Mouse (Mus musculus) liver, embryonic 16.5 days (tissue): ENCODE measurements around the gene Sipa1. TPM values are rescaled to one million over a fixed set of nuclear protein-coding genes. Genes with fewer than 3 reads are reported as not detected.

ENCODE experiments used
- ATAC-seq: fragments of 200-750 bp; cut with Nextera tagmentation; 2 replicates; pipeline ENCODE4 v1.8.0; 2017; ENCODE audit warnings: low read depth, mild to moderate bottlenecking, moderate number of reproducible peaks, moderate library complexity
- H3K27ac ChIP-seq: fragments of 300-500 bp; sonication (generic); 2 replicates; pipeline ENCODE4 v1.5.1; 2014; ENCODE audit warnings: mild to moderate bottlenecking, low read length
- H3K27me3 ChIP-seq: fragments of 300-500 bp; sonication (generic); 2 replicates; pipeline ENCODE4 v1.6.1; 2014; ENCODE audit warnings: low read depth, low read length, mixed read lengths; ENCODE audit not compliant: control insufficient read depth, insufficient read depth
- H3K36me3 ChIP-seq: fragments of 300-500 bp; sonication (generic); 2 replicates; pipeline ENCODE4 v1.6.1; 2014; ENCODE audit warnings: mild to moderate bottlenecking; ENCODE audit not compliant: control insufficient read depth, insufficient read depth
- H3K4me1 ChIP-seq: fragments of 300-500 bp; sonication (generic); 2 replicates; pipeline ENCODE4 v1.6.1; 2014; ENCODE audit warnings: low read depth, low read length, mixed read lengths; ENCODE audit not compliant: control insufficient read depth
- H3K4me2 ChIP-seq: fragments of 300-500 bp; sonication (generic); 2 replicates; pipeline ENCODE4 v1.6.1; 2014; ENCODE audit warnings: low read depth, low read length, mixed read lengths
- H3K4me3 ChIP-seq: fragments of 300-500 bp; sonication (generic); 2 replicates; pipeline ENCODE4 v1.5.1; 2014; ENCODE audit warnings: low read depth, mild to moderate bottlenecking, low read length
- H3K9ac ChIP-seq: fragments of 300-500 bp; sonication (generic); 2 replicates; pipeline ENCODE4 v1.6.1; 2014; ENCODE audit warnings: low read depth, low read length
- H3K9me3 ChIP-seq: fragments of 300-500 bp; sonication (generic); replicated peaks from 2 replicates; pipeline ENCODE4 v1.6.1; 2016; ENCODE audit warnings: low read length; ENCODE audit not compliant: control insufficient read depth
- WGBS: fragments of 180-500 bp; shearing (Covaris S2); extraction: QIAGEN DNeasy Blood & Tissue Kit; methylation state at CpG from one replicate; pipeline ENCODE4 v1.1.7; 2014; ENCODE audit not compliant: insufficient replicate concordance; 5-methylcytosine and 5-hydroxymethylcytosine counted together
- polyA plus RNA-seq: library from polyadenylated mRNA; unstranded; fragments of >200 nt; fragmentation: Nextera tagmentation; extraction: Ambion mirVana; gene quantifications from 2 replicates; pipeline ENCODE4 v1.2.1, GENCODE M21; 2015

Gene Sipa1
- polyA plus RNA-seq, 1 experiment from 2014 or later, result 22.3 TPM

DNA sequence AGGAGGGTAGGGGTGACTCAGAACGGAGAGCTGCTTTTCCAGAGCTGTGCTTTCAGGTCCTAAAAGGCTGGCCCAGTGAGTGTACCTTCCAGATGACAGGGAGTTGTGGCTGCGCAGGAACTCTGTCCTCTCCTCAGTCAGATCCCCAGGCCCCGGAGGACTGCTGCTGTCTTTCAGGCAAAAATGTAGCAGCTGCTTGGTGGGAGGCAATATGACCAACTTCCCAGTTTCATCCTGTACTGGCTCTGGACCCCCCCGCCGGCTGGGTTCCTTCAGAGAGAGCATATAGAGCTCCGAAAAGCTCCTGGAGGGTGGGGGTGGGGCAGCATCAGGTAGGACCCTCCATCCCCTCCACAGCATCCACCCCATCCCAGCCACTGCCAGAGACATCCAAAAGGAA is 10.9 kb downstream of the Sipa1 start:
- Histone ChIP-seq H3K4me3 (no peak overlapping the region), H3K4me2 (no peak overlapping the region), H3K9me3 (no peaks in the 10 kb centered on the region), H3K27me3 (no peaks in the 10 kb centered on the region), H3K27ac (no peak overlapping the region), H3K9ac (no peak overlapping the region), H3K4me1 (peaks cover 27% of the 10 kb centered on the region), H3K36me3 (peaks cover 55% of the 10 kb centered on the region)
- 78% methylated on average over 6 of the region's 6 CpGs for WGBS
- no peak for ATAC-seq

DNA sequence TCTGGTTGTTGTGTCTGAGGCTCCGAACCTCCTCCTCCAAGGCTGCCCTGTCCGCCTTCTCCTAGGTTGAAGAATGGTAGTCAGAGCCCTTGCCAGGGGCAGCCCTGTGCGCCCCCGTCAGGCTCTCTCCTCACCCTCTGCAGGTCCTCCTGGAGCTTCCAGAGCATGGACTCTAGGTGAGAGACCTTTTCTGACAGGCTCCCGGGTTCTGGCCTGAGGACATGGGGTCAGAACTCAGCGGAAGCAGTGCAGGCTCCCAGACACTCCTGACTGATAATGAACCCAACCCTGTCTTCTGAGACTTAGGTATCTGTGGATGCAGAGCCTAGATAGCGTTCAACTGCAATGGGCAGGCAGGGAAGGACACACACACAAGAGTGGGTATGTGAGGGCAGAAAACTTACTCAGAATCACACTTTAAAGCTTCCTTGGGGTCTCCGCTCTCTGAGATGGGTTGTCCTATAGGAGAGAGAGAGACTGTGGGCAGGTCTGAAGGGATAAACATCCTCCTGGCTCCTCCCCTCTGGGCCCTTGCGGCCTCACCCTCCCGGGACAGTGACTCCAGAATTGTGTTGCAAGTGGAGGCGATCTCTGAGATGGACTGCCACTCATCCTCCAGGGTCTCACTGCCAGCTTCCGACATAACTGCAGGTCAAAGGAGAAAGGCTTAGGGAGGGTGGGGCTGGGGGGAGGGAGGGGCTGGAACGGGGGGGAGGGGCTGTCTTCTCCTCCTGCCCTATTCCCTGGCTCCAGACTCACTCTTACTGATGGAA is 11.8 kb downstream of the Sipa1 start:
- Histone ChIP-seq H3K4me3 (no peak overlapping the region), H3K27ac (no peak overlapping the region), H3K4me2 (no peak overlapping the region), H3K9ac (no peak overlapping the region), H3K9me3 (no peaks in the 10 kb centered on the region), H3K36me3 (peaks cover 57% of the 10 kb centered on the region), H3K27me3 (no peaks in the 10 kb centered on the region), H3K4me1 (peaks cover 27% of the 10 kb centered on the region)
- ATAC-seq, result peak; percentile 22
- 59% methylated on average over 13 of the region's 13 CpGs for WGBS

DNA sequence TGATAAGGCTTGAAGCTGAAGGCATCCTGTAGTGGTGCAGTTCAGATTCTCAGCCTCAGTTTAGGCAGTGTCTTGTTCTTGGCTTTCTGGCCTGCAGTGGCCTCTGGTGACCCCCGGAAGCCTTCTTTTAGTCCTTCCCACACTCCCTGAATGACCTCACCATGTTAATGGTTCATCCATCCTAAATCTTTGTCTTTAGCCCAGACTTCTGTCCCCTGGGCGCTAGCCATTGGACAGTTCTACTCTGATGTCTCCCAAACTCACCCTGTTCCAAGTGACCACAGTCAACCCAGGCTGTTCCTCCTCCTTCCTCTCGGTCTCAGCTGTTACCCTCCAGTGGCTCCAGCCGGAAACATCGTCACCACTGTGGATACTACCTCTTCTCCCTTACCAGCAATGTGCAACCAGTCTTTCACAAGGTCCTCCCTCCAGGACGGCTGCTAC is 14.2 kb downstream of the Sipa1 start:
- ATAC-seq, result peak; percentile 6; the same call in 1 of the 2 replicates
- Histone ChIP-seq H3K9me3 (no peaks in the 10 kb centered on the region), H3K36me3 (peaks cover 51% of the 10 kb centered on the region), H3K9ac (0 out of 2 replicates have a peak overlapping the region, but pooled peaks have one; percentile 26), H3K27ac (peak overlapping the region; percentile 36), H3K4me3 (no peak overlapping the region; the same call in 1 of the 2 replicates), H3K4me1 (peaks cover 27% of the 10 kb centered on the region), H3K27me3 (no peaks in the 10 kb centered on the region), H3K4me2 (peak overlapping the region; percentile 69)
- WGBS, result 32% methylated on average over 6 of the region's 6 CpGs

DNA sequence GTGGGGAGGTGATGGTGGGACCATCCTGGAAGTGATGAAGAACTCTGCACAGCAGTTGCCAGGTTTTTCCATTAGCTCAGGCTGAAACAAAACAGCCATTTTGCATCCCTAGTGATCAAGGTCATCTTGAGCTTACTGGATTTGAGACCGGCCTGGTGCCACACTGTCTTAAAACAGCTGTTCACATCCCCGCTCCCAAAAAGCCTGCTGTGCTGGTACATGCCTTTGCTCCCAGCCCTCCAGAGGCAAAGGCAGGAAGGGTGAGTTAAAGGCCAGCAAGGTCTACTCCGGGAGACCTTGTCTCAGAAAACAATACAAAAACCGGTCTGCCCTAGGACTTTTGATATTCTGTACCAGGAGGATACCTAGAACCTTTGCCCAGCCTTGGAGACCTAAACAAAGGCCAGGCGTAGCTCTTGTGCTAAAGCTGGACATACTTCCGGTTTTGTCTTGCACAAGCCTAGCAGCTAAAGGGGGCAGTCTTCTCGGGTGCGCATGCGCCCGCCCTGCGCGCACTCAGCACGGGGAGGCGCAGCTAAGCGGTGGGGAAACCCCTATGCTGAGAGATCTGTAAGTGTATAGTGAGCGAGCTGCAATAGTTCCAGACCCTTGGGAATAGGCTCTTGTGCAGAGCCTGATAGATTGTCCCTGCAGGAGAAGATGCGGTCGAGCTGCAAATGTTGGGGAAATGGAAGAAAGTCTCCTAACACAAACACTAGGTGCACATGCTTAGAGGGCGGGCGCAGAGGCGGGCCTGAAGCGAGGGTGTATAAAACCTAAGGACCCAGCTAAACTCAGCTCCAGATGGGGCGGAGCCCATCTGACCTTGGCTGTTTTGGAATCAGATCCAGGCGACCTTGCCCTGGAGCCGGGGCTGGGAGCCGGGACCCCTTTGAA is 14.9 kb downstream of the Sipa1 start:
- H3K9me3 ChIP-seq, result no peaks in the 10 kb centered on the region
- 9% methylated on average over 26 of the region's 26 CpGs for WGBS
- H3K4me2 ChIP-seq, result peak overlapping the region; percentile 69
- peak overlapping the region; percentile 26; the same call in 1 of the 2 replicates for H3K9ac ChIP-seq
- H3K4me3 ChIP-seq, result peak overlapping the region; percentile 48
- H3K27ac ChIP-seq, result peak overlapping the region; percentile 66
- peak; percentile 79 for ATAC-seq
- H3K27me3 ChIP-seq, result no peaks in the 10 kb centered on the region
- peaks cover 45% of the 10 kb centered on the region for H3K36me3 ChIP-seq
- H3K4me1 ChIP-seq, result peaks cover 27% of the 10 kb centered on the region

DNA sequence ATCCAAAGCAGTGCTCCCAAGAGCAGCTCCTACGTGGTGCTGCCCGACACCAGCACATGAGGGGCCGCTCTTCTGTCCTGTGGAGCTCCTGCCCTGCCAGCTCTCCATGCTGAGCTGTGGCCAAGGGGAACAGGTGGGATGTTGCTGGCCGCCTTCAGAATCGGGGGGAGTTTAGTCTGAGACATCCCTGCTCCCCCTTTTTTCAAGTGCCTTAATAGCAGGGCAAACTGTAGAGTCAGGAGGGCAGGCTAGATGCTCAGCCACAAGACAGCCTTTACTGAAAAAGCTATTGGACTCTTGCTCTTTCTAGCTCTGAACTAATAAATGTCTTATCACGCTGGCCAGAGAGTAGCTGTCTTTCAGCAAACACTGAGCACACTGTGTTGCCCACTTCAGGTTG is 15.7 kb downstream of the Sipa1 start:
- Histone ChIP-seq H3K9me3 (no peaks in the 10 kb centered on the region), H3K27me3 (no peaks in the 10 kb centered on the region), H3K4me3 (no peak overlapping the region), H3K36me3 (peaks cover 43% of the 10 kb centered on the region), H3K4me2 (no peak overlapping the region), H3K4me1 (peaks cover 27% of the 10 kb centered on the region), H3K27ac (peak overlapping the region; percentile 66; the same call in 1 of the 2 replicates), H3K9ac (no peak overlapping the region)
- WGBS, result 76% methylated on average over 6 of the region's 6 CpGs
- ATAC-seq, result no peak

DNA sequence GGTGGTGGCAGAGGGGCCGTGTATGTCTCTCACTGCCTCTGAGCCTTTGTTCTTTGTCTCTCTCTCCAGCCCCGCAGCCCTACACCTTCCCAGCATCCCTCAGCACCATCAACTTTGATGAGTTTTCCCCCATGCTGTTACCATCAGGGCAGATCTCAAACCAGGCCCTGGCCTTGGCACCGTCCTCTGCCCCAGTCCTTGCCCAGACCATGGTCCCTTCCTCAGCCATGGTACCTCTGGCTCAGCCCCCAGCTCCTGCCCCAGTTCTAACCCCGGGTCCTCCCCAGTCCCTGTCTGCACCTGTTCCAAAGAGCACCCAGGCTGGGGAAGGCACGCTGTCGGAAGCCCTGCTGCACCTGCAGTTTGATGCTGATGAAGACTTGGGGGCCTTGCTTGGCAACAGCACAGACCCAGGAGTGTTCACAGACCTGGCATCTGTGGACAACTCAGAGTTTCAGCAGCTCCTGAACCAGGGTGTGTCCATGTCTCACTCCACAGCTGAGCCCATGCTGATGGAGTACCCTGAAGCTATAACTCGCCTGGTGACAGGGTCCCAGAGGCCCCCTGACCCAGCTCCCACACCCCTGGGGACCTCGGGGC is 16.7 kb downstream of the Sipa1 start:
- ATAC-seq, result no peak
- Histone ChIP-seq H3K4me2 (no peak overlapping the region), H3K36me3 (peaks cover 44% of the 10 kb centered on the region), H3K9ac (no peak overlapping the region), H3K9me3 (no peaks in the 10 kb centered on the region), H3K27ac (no peak overlapping the region), H3K4me3 (no peak overlapping the region), H3K27me3 (no peaks in the 10 kb centered on the region), H3K4me1 (peaks cover 22% of the 10 kb centered on the region)
- WGBS, result 78% methylated on average over 8 of the region's 8 CpGs

DNA sequence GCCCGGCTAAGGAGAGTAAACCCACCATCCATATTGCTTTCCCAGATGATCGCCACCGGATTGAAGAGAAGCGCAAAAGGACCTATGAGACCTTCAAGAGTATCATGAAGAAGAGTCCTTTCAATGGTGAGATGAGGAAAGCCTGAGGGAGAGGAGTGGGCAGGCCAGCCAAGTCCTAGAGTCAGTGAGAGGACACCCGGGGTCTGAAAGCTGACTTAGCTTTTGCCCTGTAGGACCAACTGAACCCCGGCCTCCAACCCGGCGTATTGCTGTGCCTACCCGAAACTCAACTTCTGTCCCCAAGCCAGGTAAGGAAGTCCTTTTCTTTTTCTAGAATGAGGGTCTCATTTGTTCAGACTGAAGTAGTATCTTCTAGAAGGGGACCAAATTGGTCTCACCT is 18.2 kb downstream of the Sipa1 start:
- Histone ChIP-seq H3K27me3 (no peaks in the 10 kb centered on the region), H3K9ac (no peak overlapping the region), H3K4me2 (no peak overlapping the region), H3K9me3 (no peaks in the 10 kb centered on the region), H3K4me3 (no peak overlapping the region), H3K36me3 (peaks cover 48% of the 10 kb centered on the region), H3K4me1 (peaks cover 16% of the 10 kb centered on the region), H3K27ac (no peak overlapping the region)
- 84% methylated on average over 9 of the region's 9 CpGs for WGBS
- no peak for ATAC-seq

DNA sequence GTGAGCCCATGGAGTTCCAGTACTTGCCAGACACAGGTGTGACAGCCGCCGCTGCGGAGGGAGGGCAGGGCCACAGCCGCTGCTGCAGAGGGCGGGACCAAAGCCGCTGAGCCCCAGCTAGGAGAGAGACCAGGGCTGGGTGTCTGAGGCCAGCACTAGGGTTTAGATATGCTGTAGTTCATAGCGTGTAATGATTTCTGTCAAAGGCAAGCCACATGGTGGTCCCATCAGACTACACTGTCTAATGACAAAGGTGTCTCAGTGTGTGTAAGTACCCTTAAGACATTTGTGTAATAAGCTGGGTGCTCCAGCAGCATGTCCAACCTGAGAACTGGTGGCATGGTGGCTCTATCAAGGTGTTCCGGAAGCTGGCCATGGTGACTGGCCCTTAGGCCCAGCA is 21.9 kb downstream of the Sipa1 start:
- no peak for ATAC-seq
- H3K4me1 ChIP-seq, result peaks cover 20% of the 10 kb centered on the region
- no peak overlapping the region for H3K4me2 ChIP-seq
- H3K36me3 ChIP-seq, result peaks cover 49% of the 10 kb centered on the region
- 81% methylated on average over 8 of the region's 8 CpGs for WGBS
- H3K27me3 ChIP-seq, result no peaks in the 10 kb centered on the region
- no peak overlapping the region for H3K27ac ChIP-seq
- no peaks in the 10 kb centered on the region for H3K9me3 ChIP-seq
- no peak overlapping the region for H3K9ac ChIP-seq
- no peak overlapping the region for H3K4me3 ChIP-seq
